Comparison of ENCODE assay signal across 1 mouse cellular context in genomic region chr2:104036316-104036715, GRCm38 (mm10).
A peak's percentile ranks its signal among the peaks of the same experiment; 100 is the strongest.
TF ChIP-seq lines count a peak whose summit lies in the region.

No protein-coding gene starts in this region.

TF ChIP-seq in MEL, 35 proteins besides CTCF, POLR2A, EP300 and RAD21:
- TF ChIP-seq GABPA (IDR thresholded peaks at IDR 0.05; ENCODE audit: low read depth, low read length) (no peak), GATA1 (IDR thresholded peaks at IDR 0.05; ENCODE audit: low read depth, low read length) (0 out of 2 replicates have a peak, but pooled peaks have one; percentile 15), ELF1 (IDR thresholded peaks at IDR 0.05; ENCODE audit: low read depth, low read length) (no peak)
